Mouse (Mus musculus) midbrain, embryonic 11.5 days (tissue): ENCODE results near the gene Serpinb11. TPM values are rescaled to one million over a fixed set of nuclear protein-coding genes. Genes with fewer than 3 reads are reported as not detected.

Experiments
- ATAC-seq: fragments of 200-750 bp; cut with Nextera tagmentation; 2 replicates; pipeline ENCODE4 v1.8.0; 2017; ENCODE audit warnings: moderate TSS enrichment, moderate library complexity; ENCODE audit not compliant: low FRiP score
- DNase-seq: peaks from one replicate; pipeline ENCODE4 v3.0.0; 2015; ENCODE audit warnings: low spot score; ENCODE audit errors: missing footprints
- H3K27ac ChIP-seq: fragments of 300-500 bp; sonication (generic); 2 replicates; pipeline ENCODE4 v1.5.1; 2014; ENCODE audit warnings: low read depth, low read length
- H3K27me3 ChIP-seq: fragments of 300-500 bp; sonication (generic); 2 replicates; pipeline ENCODE4 v1.6.1; 2014; ENCODE audit warnings: mild to moderate bottlenecking, low read length, moderate library complexity, mixed read lengths; ENCODE audit not compliant: control insufficient read depth, insufficient read depth
- H3K36me3 ChIP-seq: fragments of 300-500 bp; sonication (generic); 2 replicates; pipeline ENCODE4 v1.6.1; 2014; ENCODE audit warnings: mild to moderate bottlenecking, low read length, moderate library complexity, mixed read lengths; ENCODE audit not compliant: control insufficient read depth, insufficient read depth
- H3K4me1 ChIP-seq: fragments of 300-500 bp; sonication (generic); 2 replicates; pipeline ENCODE4 v1.6.1; 2014; ENCODE audit warnings: low read length; ENCODE audit not compliant: control insufficient read depth, insufficient read depth
- H3K4me2 ChIP-seq: fragments of 300-500 bp; sonication (generic); 2 replicates; pipeline ENCODE4 v1.6.1; 2014; ENCODE audit warnings: mild to moderate bottlenecking, moderate library complexity
- H3K4me3 ChIP-seq: fragments of 300-500 bp; sonication (generic); 2 replicates; pipeline ENCODE4 v1.5.1; 2014; ENCODE audit warnings: low read depth, low read length
- H3K9ac ChIP-seq: fragments of 300-500 bp; sonication (generic); 2 replicates; pipeline ENCODE4 v1.6.1; 2014; ENCODE audit warnings: low read length
- H3K9me3 ChIP-seq: fragments of 300-500 bp; sonication (generic); 2 replicates; pipeline ENCODE4 v1.6.1; 2016; ENCODE audit warnings: low read length; ENCODE audit not compliant: control insufficient read depth
- WGBS: fragments of 180-500 bp; shearing (Covaris S2); extraction: QIAGEN DNeasy Blood & Tissue Kit; methylation state at CpG from one replicate; pipeline ENCODE4 v1.1.7; 2014; 5-methylcytosine and 5-hydroxymethylcytosine counted together
- polyA plus RNA-seq: library from polyadenylated mRNA; unstranded; fragments of >200 nt; fragmentation: Nextera tagmentation; extraction: Ambion mirVana; gene quantifications from 2 replicates; pipeline ENCODE4 v1.2.1, GENCODE M21; 2014

Serpinb11 gene
- polyA plus RNA-seq, 1 experiment from 2014 or later = not detected

- no peaks in the 10 kb centered on the region for H3K27me3 ChIP-seq
- no peak overlapping the region for H3K4me3 ChIP-seq
- no peak overlapping the region for H3K4me2 ChIP-seq
- no peak for ATAC-seq
- H3K4me1 ChIP-seq = no peaks in the 10 kb centered on the region
- DNase-seq = no peak
- no peaks in the 10 kb centered on the region for H3K36me3 ChIP-seq
- no peak overlapping the region for H3K27ac ChIP-seq
- H3K9ac ChIP-seq = no peak overlapping the region
- no peaks in the 10 kb centered on the region for H3K9me3 ChIP-seq
Measured at GRCm38 (mm10) chr1:107381491-107381890, 20.5 kb downstream of the Serpinb11 start.

- Histone ChIP-seq H3K9ac (no peak overlapping the region), H3K9me3 (no peaks in the 10 kb centered on the region), H3K4me3 (no peak overlapping the region), H3K36me3 (no peaks in the 10 kb centered on the region), H3K27me3 (no peaks in the 10 kb centered on the region), H3K4me1 (no peaks in the 10 kb centered on the region), H3K4me2 (no peak overlapping the region), H3K27ac (no peak overlapping the region)
- no peak for DNase-seq
- ATAC-seq = no peak
- 96% methylated on average over 1 of the region's 1 CpGs for WGBS
Measured at GRCm38 (mm10) chr1:107382404-107382803, 21.4 kb downstream of the Serpinb11 start.

- H3K4me1 ChIP-seq = no peaks in the 10 kb centered on the region
- H3K4me3 ChIP-seq = no peak overlapping the region
- H3K27ac ChIP-seq = no peak overlapping the region
- H3K27me3 ChIP-seq = no peaks in the 10 kb centered on the region
- no peaks in the 10 kb centered on the region for H3K9me3 ChIP-seq
- H3K4me2 ChIP-seq = no peak overlapping the region
- WGBS = 91% methylated on average over 9 of the region's 9 CpGs
- no peaks in the 10 kb centered on the region for H3K36me3 ChIP-seq
- H3K9ac ChIP-seq = no peak overlapping the region
- ATAC-seq (no peak), DNase-seq (no peak)
Measured at GRCm38 (mm10) chr1:107384532-107384931, 23.5 kb downstream of the Serpinb11 start.

GRCm38 (mm10) chr1:107389753-107390152 lies 28.8 kb downstream of the Serpinb11 start:
- Histone ChIP-seq H3K4me1 (no peaks in the 10 kb centered on the region), H3K4me2 (no peak overlapping the region), H3K9me3 (no peaks in the 10 kb centered on the region), H3K4me3 (no peak overlapping the region), H3K9ac (no peak overlapping the region), H3K36me3 (no peaks in the 10 kb centered on the region), H3K27me3 (no peaks in the 10 kb centered on the region), H3K27ac (no peak overlapping the region)
- 83% methylated on average over 2 of the region's 2 CpGs for WGBS
- DNase-seq (no peak), ATAC-seq (no peak)

GRCm38 (mm10) chr1:107397481-107397880 lies 36.5 kb downstream of the Serpinb11 start:
- DNase-seq (no peak), ATAC-seq (no peak)
- Histone ChIP-seq H3K9me3 (no peaks in the 10 kb centered on the region), H3K4me3 (no peak overlapping the region), H3K9ac (no peak overlapping the region), H3K4me2 (no peak overlapping the region), H3K4me1 (no peaks in the 10 kb centered on the region), H3K27me3 (no peaks in the 10 kb centered on the region), H3K36me3 (no peaks in the 10 kb centered on the region), H3K27ac (no peak overlapping the region)
- 72% methylated on average over 1 of the region's 1 CpGs for WGBS

GRCm38 (mm10) chr1:107399355-107399754 lies 38.4 kb downstream of the Serpinb11 start, which contains the start of gene Serpinb7:
Serpinb7 (plus strand) TSS chr1:107399655.
- Histone ChIP-seq H3K27me3 (no peaks in the 10 kb centered on the region), H3K9me3 (no peaks in the 10 kb centered on the region), H3K4me3 (no peak within 1 kb of the TSS), H3K36me3 (no peaks in the 10 kb centered on the region), H3K27ac (no peak within 1 kb of the TSS), H3K4me2 (no peak within 1 kb of the TSS), H3K9ac (no peak within 1 kb of the TSS), H3K4me1 (no peaks in the 10 kb centered on the region)
- no peak for DNase-seq
- no peak for ATAC-seq
- 87% methylated on average over 3 of the region's 3 CpGs for WGBS

GRCm38 (mm10) chr1:107402082-107402481 lies 41.1 kb downstream of the Serpinb11 start:
- no peak overlapping the region for H3K4me3 ChIP-seq
- DNase-seq = no peak
- H3K36me3 ChIP-seq = no peaks in the 10 kb centered on the region
- H3K4me2 ChIP-seq = no peak overlapping the region
- no peaks in the 10 kb centered on the region for H3K9me3 ChIP-seq
- H3K27me3 ChIP-seq = no peaks in the 10 kb centered on the region
- no peaks in the 10 kb centered on the region for H3K4me1 ChIP-seq
- ATAC-seq = no peak
- no peak overlapping the region for H3K27ac ChIP-seq
- 81% methylated on average over 4 of the region's 4 CpGs for WGBS
- H3K9ac ChIP-seq = no peak overlapping the region

GRCm38 (mm10) chr1:107414650-107415049 lies 53.7 kb downstream of the Serpinb11 start:
- ATAC-seq (no peak), DNase-seq (peak; percentile 61)
- Histone ChIP-seq H3K4me2 (no peak overlapping the region), H3K9ac (no peak overlapping the region), H3K27ac (no peak overlapping the region), H3K4me3 (no peak overlapping the region), H3K27me3 (no peaks in the 10 kb centered on the region), H3K36me3 (no peaks in the 10 kb centered on the region), H3K4me1 (no peaks in the 10 kb centered on the region), H3K9me3 (no peaks in the 10 kb centered on the region)
- WGBS = 58% methylated on average over 1 of the region's 1 CpGs

GRCm38 (mm10) chr1:107422487-107422886 lies 61.5 kb downstream of the Serpinb11 start:
- ATAC-seq (no peak), DNase-seq (no peak)
- H3K36me3 ChIP-seq = no peaks in the 10 kb centered on the region
- no peak overlapping the region for H3K4me3 ChIP-seq
- H3K4me1 ChIP-seq = no peaks in the 10 kb centered on the region
- 78% methylated on average over 4 of the region's 4 CpGs for WGBS
- H3K9me3 ChIP-seq = no peaks in the 10 kb centered on the region
- H3K27ac ChIP-seq = no peak overlapping the region
- H3K4me2 ChIP-seq = no peak overlapping the region
- no peaks in the 10 kb centered on the region for H3K27me3 ChIP-seq
- no peak overlapping the region for H3K9ac ChIP-seq
